Mouse (Mus musculus): ENCODE results near the gene Fgfr3.

Fgfr3 gene

DNA sequence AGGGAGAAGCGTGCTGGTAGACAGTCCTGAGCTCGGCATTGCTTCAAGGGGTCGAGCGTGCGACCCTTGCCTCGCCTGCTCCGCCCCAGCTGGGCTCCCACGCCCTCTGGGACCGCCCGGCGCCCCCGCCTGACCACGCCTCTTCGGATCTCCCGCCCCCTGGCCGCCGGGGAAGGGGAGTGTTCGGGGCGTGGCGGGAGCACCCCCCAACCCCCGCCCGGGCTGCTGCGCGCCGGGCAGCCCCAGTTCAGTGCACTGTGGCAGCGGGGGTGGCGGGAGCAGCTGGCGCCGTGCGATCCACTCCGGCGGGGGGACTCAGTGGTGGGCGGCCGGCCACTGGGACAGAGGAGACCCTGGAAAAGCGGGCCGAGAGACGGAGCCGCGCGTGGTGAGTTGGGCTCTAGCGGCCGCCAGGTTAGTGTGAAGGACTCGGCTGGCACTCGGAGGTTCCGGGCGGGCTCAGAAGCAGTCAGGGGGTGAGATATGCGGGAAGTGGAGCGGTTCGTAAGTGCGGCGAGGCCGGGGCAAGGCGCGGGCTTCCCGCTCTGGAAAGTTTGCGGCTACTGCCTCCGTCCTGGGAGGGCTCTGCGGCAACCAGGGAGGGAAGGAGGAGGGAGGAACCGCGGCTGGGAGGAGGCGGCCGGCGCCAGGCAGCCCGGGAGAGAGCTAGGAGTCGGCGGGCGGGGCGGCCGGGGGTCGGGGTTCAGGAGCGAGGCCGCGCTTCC, at the start of gene Fgfr3:
TSS of gene Fgfr3 (plus strand) at position 134 of the 725 bp plus-strand sequence.
- peak in 1 of 2 experiments; percentile 40 for DNase-seq (ENCODE audit: low spot score in 2 of 2)

DNA sequence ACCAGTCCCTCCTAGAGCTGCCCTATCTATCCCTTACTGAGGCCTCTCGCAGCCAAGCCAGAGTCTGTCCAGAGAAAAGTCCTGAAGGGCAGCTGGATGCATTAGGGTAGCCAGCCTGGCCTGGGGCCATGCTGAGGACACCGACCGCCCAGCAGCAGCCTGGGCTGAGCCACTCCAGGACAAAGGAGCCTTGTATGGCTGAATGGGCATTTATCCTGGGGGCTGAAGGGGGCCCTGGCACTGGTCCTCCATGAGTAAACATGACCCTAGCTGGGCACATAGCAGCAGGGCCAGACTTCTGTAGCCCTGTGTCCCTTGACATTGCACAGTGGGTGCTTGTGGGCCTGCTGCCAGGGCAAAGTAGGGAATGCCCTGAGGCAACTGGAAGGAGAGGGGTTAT, 47.0 kb upstream of the Fgfr3 start:
- DNase-seq (ENCODE audit: low spot score in 2 of 2): peak in 1 of 2 experiments; percentile 57

DNA sequence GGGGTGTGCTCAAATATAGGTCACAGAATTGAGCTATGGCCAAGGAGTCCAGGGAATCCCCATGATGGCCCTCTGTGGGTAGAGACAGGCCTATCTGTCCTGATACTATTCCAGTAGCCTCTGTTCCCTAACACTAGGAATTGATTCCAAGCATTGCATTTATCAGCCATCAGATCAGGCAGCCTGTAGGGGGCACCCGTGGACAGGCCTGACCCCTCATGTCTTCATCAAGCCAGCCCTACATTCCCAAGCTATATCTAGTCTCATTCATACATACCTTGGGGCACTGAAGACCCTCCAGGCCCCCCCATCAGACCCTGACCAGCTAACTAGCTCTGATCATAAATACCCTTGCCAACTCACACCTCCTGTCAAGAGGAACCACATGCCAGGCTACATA, 45.5 kb upstream of the Fgfr3 start:
- DNase-seq (ENCODE audit: low spot score in 2 of 2): no peak

DNA sequence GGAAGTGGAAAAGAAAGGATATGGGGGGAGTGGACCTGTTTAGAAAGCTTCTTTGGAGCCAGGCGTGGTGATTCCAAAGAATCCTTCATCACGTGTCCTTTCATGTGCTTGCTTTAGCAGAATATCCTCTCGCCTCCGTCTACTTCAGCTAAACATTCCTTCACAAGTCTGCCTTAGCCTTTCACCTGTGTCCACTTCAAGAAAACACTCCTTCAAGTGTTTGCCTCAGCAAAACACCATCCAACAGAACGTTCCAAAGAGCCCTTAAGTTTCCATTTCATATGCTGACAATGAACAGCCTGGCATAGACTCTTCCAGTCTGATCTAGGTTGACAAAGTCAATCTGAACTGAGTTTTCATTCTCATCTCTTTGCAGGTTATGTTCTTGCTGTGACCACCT, 43.2 kb upstream of the Fgfr3 start:
- DNase-seq (ENCODE audit: low spot score in 2 of 2): no peak

DNA sequence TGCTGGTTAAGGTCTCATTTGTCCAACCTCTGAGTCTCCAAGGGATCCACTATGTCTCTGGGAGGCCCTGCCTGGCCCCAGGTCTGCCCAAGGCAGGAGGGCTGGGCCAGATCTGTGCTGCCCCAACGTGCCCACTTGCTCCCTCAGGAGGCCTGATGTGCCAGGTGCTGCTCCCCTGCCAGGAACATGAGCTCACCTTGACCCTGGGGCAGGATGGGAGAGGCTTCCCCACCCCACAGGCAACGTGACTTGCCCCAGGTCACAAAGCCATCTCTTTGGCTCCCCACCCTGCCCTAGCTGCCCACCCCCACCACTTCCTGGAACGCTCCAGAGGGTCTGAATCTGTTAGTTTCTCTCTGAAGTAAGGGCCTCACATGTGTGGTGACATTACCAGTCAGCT, 40.4 kb upstream of the Fgfr3 start:
- DNase-seq (ENCODE audit: low spot score in 2 of 2): no peak

DNA sequence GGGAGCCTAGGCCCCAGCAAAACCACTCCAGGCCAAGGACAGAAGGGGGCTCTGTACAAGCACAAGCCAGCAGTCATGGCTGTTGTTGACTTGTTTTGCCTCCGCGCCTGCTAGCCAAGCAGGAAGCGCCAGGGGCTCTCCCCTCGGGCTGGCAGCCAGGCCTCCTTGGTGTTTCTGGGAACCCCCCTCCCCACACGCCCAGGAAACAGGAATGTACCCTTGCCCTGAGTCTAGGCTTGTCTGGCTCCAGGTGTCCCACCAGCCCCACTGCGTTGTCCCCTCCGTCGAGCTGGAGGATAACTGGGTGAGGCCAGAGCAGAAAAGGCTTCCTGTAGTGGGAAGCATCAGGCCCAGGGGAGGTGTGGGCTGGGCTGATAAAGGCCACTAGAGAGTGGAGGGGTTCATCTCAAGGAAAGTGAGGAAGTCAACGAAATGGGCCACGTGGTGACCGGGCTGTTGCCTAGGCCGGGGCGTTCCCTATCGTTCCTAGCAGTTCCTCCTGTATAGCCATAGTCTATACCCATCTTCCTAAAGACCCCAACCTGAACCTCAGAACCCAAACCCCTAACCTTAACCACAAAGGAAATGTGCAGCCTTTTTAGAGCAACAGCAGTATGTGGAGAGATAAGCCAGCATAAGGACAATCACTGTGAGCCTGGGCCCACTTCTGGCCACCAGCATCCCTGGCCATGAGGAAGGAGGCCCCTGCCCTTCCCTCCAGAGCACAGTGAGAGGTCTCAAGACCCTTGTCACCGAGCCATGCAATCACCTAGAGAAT, 39.7 kb upstream of the Fgfr3 start:
- DNase-seq (ENCODE audit: low spot score in 2 of 2): no peak

DNA sequence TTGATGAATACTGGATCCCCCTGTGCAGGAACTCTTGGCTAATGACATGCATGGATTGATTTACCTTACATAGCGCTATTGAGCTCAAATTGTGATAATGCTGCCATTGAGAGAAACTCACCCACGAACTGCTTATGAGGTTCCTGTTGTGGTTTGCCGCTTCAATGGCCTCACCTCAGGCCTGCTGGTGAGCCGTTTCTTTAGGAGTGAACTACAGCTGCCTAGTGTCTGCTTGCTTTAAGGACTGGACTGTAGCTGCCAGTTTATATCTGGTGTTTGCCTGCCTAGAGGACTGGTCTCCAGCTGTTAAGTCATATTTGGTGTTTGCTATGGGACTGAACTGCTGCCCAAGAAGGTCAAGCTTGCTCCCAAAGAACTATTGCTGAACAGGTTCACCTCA, 38.5 kb upstream of the Fgfr3 start:
- DNase-seq (ENCODE audit: low spot score in 2 of 2): no peak

DNA sequence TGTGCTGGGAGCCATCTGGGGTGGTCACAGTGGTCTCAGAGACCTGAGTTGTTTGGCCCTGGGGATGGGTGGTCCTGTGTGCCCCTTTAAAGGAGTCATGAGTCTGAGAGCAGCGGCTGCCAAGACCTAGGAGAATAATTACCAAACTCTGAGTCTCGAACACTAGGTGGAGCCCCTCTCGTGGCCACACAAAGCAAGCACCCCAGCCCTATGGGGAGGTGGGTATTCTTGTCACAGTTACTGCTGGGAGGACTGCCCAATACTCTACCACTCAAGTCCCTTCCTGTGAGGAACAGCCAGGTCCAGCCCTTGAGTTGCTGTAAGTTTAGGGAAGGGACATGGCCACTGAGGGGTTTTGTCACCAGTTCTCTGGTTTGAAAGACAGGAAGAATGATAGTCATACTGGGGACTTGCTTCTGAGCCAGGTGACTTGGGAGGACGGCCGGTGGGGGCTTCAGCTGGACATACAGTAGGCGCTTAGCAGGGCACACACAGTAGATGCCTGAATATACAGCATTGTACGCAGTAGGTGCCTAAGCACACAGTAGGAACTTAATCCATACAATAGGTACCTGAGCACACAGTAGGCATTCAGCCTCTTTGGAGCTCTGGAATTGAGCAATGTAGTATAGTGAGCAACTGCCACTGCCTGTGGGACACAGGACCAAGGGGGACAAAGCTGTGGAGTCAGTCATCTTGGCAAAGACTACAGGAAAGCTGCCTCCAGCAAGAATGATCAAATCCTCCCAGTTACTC, 37.4 kb upstream of the Fgfr3 start:
- DNase-seq (ENCODE audit: low spot score in 2 of 2): peak in 1 of 2 experiments; percentile 43

DNA sequence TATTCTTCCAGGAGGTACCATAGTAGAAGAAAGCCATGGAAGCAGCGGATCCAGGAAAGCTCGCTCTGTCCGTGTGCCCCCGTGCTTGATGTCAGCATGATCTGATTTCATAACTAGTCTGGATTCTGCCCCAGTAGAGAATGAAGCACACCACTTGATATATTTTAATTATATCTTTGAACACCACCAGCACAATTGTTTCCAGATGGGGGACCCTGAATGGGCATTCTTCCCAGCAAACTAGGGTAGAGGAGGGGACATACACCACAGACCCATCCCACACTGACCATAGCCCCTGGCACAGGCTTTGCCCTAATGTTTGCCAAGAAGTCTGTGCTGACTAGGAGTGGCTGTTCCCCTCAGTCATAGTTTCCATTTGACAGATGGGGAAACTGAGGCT, 36.5 kb upstream of the Fgfr3 start:
- no peak for DNase-seq (ENCODE audit: low spot score in 2 of 2)

DNA sequence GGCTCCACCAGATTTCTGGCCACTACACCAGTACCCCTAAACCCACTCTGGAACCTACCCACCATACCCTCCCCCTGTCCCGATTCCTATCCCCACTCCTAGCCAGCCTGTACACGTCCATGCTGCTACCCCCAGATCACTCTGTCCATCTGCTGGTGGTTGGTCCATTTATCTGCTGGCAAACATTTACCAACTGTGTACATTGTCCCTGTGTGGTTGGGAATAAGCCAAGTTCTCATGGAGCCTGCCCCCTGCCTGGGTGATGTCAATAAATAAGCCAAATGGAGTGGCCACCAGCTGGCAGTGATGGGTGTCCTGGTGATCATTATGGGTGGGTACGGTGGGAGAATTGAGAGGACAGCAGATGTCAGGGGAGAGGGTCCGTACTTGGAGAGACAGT, 34.3 kb upstream of the Fgfr3 start:
- DNase-seq (ENCODE audit: low spot score in 2 of 2): no peak

DNA sequence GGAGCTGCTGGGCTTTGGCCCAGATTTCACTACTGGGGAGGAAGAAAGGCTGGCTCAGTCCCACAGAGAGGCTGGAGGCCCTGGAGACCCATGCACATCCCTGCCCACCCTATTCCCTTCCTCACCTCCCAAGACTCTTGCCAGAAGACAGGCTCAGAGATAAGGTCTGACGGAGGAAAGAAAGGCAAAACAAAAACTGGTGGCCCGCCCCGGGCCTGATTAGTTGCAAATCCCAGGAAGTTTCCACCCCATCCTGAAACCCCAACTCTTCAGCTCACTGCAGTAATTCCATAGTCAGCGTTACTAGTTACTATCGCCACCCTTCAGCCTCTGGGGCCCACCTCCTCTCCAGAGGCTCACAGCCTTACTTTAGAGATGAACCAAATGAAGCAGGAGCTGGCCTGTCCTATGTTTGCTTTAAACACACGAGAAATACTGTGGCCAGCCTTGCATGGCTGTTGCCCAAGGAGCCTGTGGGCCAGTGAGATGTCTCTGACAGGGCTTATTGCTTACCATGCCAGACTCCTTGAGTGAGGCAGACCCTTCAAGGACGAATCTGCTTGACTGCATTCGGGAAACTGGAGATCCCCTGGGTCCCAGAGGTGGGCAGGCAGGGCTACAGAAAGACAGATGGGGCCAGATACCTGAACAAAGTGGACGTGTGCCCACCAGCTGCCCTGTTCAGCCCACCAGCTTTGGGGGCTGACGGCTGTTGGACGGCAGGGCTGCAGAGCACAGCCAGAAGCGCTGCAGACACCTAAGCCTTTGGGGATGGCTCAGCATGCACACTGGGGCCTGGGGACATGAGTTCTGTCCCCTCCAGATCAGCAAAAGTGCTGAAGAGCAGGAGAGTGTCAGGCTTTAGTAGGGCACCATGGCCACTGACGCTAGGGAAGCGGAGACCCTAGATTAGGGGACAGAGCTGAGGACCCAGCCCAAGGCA, 32.9 kb upstream of the Fgfr3 start:
- no peak for DNase-seq (ENCODE audit: low spot score in 2 of 2)

DNA sequence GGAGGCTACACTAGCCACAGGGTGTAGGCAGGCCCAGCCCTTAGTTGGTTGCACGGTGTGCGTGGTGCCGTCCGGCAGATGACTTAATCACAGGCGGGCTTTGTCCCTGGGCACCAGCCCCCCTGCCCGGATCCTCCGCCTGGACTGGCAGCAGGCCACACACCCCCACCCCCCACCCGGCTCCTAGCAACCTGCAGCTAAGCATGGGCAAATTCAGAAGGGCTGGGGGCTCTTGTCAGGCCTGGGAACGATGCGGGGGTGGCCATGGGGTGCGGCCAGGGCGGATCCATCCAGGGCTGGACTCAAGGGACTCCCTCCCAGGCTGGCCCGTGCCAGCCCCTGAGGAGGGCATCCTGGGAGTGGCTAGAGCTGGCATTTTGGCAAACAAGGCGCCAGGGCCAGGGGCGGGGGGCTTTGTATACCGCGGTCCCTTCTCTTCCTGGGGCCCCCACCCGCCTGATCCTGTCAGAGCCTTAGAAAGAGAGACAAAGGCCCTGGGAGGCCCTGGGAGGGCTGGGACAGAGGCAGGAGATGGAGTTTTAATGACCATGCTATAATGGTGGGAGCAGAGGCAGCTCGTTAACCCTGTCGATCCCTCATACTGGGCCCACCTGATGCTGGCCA, 32.1 kb upstream of the Fgfr3 start:
- peak in 1 of 2 experiments; percentile 49 for DNase-seq (ENCODE audit: low spot score in 2 of 2)

DNA sequence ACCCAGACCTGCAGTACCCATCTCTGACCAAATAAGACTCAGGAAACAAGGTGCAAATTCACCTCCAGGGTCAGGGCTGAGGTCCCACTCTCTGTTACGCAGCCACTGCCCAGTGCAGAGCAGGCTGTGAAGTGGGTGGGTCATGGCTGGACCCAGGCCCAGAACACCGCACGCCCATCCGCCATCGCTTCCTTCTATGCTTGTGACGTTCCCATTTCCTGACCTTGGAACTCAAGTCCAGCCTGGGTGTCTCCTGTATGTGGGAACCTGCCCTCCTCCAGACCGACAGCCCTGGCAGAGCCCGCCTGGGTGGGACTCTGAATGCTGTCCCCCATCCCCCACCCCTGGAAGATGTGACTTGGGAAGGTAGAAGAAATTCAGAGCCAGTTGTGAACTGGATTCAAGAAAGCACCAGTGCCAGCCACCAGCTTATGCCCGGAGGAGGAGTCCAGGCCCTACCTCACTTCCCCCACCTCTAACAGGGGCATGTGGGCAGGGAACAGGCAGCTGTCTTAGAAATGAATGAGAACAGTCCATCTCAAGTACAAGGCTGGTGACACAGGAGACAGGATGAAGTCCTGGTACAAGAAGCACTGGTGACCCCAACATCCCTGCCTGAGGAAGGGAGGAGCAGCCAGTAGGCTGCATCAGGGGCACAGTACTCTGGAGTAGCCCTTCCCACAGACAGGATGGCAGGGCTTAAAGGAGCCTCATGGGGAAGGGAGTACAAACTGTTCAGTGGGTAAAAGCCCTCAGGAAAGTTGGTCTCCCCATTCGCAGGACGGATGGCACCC, 31.4 kb upstream of the Fgfr3 start:
- DNase-seq (ENCODE audit: low spot score in 2 of 2): no peak

DNA sequence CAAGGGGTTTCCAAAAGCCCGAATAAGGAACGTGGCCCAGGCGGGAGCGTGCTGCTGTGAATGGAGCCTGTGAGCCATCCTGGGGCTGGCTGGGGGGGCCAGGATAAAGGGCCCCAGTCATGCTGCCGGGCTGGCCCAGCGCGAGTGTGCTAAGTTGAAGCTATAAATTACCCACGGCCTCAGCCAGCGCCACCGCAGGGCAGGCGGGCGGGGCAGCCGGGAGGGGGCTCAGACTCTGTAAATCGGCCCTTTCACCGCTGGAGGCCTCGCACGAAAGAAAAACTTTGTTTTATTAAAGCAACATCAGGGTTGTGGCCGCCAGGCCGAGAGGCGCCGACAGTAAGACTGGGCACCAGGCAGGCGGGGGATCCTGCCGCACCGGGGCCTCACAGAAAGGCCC, 29.1 kb upstream of the Fgfr3 start:
- DNase-seq (ENCODE audit: low spot score in 2 of 2): no peak

DNA sequence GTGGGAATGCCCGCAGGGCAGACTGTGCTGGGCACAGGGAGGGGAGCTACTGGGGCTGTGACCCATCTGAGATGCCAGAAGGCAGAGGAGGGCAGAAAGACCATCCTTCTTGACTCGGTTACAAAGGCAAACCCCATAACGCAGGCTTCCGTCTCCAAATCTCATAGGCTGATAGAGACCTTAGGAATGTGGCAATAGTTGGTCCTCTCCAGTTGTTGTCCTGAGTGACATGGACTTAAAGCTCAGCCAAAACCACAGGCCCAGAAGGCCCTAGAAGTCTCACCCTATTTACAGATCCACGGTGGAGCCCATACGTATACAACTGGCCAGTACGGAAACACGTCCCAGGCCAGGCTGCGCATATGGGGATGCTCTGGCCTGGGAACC, 27.0 kb upstream of the Fgfr3 start:
- no peak for DNase-seq (ENCODE audit: low spot score in 2 of 2)

DNA sequence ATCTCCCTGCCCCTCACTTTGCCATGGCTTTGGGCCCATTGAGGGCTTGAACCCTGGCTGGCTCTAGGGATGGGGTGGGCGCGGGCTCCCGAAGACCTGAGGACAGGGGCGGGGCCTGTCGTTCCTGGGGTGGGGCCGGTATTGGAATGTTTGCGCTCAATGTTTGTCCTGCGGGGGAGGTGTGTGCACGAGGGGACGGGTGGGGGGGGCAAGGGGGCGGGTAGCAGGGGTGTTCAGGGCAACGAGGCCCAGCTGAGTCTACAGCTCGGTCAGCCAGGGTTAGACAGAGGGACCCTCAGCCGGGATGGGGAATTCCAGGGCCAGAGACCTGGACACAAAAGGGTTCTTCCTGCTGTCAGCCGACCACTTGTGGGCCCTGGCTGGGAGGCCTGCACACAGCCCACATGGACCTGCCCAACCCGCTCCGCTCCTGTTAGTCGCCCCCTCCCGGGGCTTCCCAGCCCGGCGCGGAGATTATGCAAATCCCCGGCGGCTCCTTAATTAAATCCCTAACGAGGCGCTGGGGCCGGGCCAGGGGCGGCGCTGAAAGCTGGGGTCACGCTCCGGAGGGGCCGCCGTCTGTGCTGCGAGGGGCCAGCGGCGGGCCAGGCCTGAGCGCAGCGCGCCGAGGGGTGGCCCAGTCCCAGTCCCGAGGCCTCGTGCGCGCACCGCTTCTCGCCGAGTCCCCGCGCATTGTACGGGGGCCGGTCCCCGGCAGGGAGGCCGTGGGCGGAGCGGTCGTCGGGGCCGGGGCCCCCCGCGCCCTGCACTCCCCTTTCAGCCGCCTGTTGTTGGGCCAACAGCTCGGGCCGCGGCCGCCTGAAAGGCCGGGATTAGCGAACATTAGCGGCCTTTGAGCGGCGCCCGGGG, 26.4 kb upstream of the Fgfr3 start:
- peak; percentile 43 to 61 for DNase-seq (ENCODE audit: low spot score in 2 of 2)

DNA sequence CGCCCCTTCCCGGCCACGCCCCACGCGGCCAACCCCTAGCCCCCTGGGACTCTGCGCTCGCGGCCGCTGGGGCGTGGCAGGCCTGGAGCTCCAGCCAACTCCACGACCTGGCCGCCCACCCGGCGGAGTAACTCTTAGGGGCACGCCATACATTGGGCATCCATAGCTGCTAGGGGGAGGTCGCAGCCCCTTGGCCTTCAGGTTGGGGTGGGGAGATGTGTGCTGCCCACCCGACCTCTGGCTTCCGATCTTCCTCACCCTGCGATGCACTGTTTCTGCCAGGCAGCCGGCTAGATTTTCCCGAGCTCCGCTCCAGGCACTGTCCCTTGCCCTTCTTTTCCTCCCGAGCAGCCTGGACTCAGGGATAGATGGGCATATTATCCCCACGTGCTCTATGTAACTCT, 25.8 kb upstream of the Fgfr3 start:
- DNase-seq (ENCODE audit: low spot score in 2 of 2): no peak

DNA sequence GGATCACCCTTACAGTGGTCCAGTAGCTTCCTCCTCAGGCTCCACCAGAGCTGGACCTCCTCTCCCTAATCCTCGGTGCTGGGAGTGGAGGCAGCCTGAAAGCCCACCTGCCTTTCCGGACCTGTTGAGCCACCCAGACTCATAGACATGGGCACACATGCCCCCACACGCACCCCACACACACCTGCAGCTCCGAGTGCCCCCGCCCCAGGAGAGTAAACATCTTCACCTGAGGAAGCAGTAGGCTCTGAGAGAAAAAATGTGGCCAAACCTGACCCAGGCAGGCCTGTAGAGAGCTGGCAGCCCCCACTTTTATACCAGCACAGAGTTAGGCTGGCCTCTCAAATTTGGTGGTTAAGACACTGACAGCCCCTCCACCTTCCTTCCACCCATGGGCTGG, 25.0 kb upstream of the Fgfr3 start:
- DNase-seq (ENCODE audit: low spot score in 2 of 2): no peak

DNA sequence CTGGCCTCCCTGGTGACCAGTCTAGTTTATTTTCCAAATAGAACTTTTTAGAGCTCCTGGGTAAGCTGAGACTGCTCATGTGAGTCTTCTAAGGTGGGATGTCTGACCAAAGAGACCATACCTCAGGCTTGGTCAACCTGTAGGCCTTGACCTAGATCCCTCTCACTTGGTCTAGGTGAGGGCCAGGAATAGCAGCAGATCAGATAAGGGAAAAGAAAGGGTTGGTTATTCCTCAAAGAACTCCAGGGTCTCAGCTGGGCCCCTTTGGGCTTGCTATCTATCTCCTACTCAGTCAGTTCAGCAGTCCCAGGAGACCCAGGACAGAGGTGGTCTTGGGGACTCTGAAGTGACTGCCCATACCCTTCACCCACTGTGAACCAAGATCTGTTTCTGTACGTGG, 23.9 kb upstream of the Fgfr3 start:
- DNase-seq (ENCODE audit: low spot score in 2 of 2): no peak
